Mouse (Mus musculus) hindbrain, embryonic 13.5 days (tissue): ENCODE measurements around the gene Fntb. TPM values are rescaled to one million over a fixed set of nuclear protein-coding genes. Genes with fewer than 3 reads are reported as not detected.

Experiments used
- ATAC-seq: fragments of 200-750 bp; cut with Nextera tagmentation; 2 replicates; pipeline ENCODE4 v1.8.0; 2017; ENCODE audit warnings: moderate TSS enrichment; ENCODE audit not compliant: low FRiP score
- H3K27ac ChIP-seq: fragments of 300-500 bp; sonication (generic); 2 replicates; pipeline ENCODE4 v1.5.1; 2015; ENCODE audit warnings: inconsistent platforms, mild to moderate bottlenecking, moderate library complexity
- H3K27me3 ChIP-seq: fragments of 300-500 bp; sonication (generic); 2 replicates; pipeline ENCODE4 v1.6.1; 2015; ENCODE audit warnings: mild to moderate bottlenecking, inconsistent platforms
- H3K36me3 ChIP-seq: fragments of 300-500 bp; sonication (generic); 2 replicates; pipeline ENCODE4 v1.6.1; 2015; ENCODE audit warnings: mild to moderate bottlenecking, inconsistent platforms
- H3K4me1 ChIP-seq: fragments of 300-500 bp; sonication (generic); replicated peaks from 2 replicates; pipeline ENCODE4 v1.6.1; 2015; ENCODE audit warnings: inconsistent platforms
- H3K4me2 ChIP-seq: fragments of 300-500 bp; sonication (generic); 2 replicates; pipeline ENCODE4 v1.6.1; 2015; ENCODE audit warnings: inconsistent platforms, mild to moderate bottlenecking, moderate library complexity
- H3K4me3 ChIP-seq: fragments of 300-500 bp; sonication (generic); 2 replicates; pipeline ENCODE4 v1.5.1; 2015; ENCODE audit warnings: mild to moderate bottlenecking, inconsistent platforms
- H3K9ac ChIP-seq: fragments of 300-500 bp; sonication (generic); 2 replicates; pipeline ENCODE4 v1.6.1; 2015; ENCODE audit warnings: mild to moderate bottlenecking, inconsistent platforms
- H3K9me3 ChIP-seq: fragments of 300-500 bp; sonication (generic); 2 replicates; pipeline ENCODE4 v1.6.1; 2016; ENCODE audit warnings: inconsistent platforms
- WGBS: fragments of 180-500 bp; shearing (Covaris S2); methylation state at CpG from one replicate; pipeline ENCODE4 v1.1.7; 2015; 5-methylcytosine and 5-hydroxymethylcytosine counted together
- polyA plus RNA-seq: library from polyadenylated mRNA; unstranded; fragments of >200 nt; fragmentation: Nextera tagmentation; extraction: Ambion mirVana; gene quantifications from 2 replicates; pipeline ENCODE4 v1.2.1, GENCODE M21; 2015

Gene Fntb
- polyA plus RNA-seq, 1 experiment from 2014 or later = 33.3 TPM

DNA sequence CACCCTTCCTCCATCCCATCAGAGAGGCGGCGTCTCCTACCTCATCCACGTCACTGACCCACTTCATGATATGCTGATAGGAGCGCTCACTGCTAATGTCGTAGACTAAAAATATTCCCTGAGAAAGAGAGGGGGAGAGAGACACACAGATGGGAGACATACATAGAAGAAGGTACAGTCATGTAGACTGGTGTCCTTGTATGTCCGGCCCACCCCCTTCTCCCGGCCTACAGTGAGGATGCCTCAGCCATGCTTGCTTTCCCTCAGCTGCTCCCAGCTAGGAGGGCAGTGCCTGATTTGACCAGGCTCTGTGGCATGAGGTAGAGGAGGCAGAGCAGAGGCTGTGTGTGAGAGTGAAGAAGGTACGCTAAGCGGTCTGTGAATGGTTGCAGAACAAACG lies 37.6 kb downstream of the Fntb start:
- no peaks in the 10 kb centered on the region for H3K9me3 ChIP-seq
- no peak overlapping the region for H3K4me2 ChIP-seq
- WGBS = 91% methylated on average over 10 of the region's 10 CpGs
- H3K9ac ChIP-seq = no peak overlapping the region
- H3K4me3 ChIP-seq = no peak overlapping the region
- no peak for ATAC-seq
- H3K4me1 ChIP-seq = no peaks in the 10 kb centered on the region
- H3K27me3 ChIP-seq = no peaks in the 10 kb centered on the region
- no peak overlapping the region for H3K27ac ChIP-seq
- peaks cover 21% of the 10 kb centered on the region for H3K36me3 ChIP-seq

DNA sequence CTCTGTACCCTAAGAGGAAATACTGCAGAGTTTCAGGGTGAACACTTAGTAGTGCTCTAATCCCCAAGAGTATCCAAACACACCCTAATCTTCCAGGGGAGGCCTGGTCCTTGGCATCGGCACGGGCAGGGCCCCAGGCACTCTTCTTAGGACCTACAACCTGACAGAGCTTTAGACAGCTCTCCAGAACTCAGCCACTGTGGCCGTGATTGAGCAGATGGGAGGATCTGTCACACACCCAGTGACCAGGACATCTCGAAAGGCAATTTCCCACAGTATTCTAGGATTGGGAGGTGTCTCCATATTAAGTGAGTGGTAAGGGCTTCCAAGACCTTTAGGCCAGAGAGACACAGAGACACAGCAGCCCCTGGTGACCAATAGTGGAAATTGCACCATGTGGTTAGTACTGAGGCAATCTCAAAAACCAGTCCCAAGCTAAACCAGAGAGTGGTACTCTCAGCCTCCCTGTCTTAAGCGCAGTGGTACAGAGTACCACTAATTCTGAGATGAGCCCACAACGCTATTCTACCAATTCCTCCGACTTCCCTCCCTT lies 38.4 kb downstream of the Fntb start:
- H3K4me1 ChIP-seq = no peaks in the 10 kb centered on the region
- H3K4me2 ChIP-seq = no peak overlapping the region
- H3K9ac ChIP-seq = no peak overlapping the region
- H3K36me3 ChIP-seq = peaks cover 21% of the 10 kb centered on the region
- no peak overlapping the region for H3K4me3 ChIP-seq
- ATAC-seq = 0 out of 2 replicates have a peak, but pooled peaks have one; percentile 36
- H3K27me3 ChIP-seq = no peaks in the 10 kb centered on the region
- WGBS = 64% methylated on average over 7 of the region's 7 CpGs
- H3K9me3 ChIP-seq = no peaks in the 10 kb centered on the region
- no peak overlapping the region for H3K27ac ChIP-seq

DNA sequence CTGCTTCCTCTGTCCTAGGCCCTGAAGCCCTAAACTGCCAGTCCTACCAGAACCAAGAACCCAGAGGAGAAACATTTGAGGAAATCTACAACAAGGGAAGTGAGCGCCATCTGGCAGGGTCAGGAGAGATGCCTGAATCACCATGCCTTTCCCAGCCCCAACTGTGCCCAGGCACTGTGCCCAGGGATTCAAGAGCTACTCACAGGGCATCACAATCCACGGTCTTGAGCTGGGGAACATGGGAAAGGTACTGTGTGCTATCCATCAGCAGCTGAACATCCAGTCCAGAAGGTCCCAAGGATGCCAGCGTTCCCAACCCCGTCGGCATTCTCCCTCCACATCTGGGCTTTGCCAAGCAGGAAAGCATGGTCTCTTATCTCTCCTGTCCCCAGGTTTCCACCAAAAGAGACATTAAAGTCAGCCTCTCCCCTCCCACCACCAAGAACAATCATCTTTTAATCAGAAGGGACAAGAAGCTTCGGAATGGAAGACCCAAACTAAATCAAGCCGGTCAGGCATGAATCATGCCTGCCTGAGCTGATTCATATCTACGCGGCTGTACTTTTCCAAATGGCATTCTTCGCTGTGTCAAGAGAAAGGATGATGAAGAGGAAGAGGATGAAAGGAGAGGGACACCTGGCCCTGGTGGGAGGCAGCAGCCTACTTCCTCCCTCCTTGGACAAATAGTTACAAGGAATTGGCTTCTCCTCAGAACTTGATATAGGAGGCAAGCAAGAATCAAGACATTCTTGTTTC lies 39.8 kb downstream of the Fntb start:
- no peak for ATAC-seq
- Histone ChIP-seq H3K36me3 (peaks cover 15% of the 10 kb centered on the region), H3K9ac (no peak overlapping the region), H3K27ac (no peak overlapping the region), H3K27me3 (no peaks in the 10 kb centered on the region), H3K4me2 (no peak overlapping the region), H3K4me1 (no peaks in the 10 kb centered on the region), H3K9me3 (no peaks in the 10 kb centered on the region), H3K4me3 (no peak overlapping the region)
- 89% methylated on average over 10 of the region's 10 CpGs for WGBS

DNA sequence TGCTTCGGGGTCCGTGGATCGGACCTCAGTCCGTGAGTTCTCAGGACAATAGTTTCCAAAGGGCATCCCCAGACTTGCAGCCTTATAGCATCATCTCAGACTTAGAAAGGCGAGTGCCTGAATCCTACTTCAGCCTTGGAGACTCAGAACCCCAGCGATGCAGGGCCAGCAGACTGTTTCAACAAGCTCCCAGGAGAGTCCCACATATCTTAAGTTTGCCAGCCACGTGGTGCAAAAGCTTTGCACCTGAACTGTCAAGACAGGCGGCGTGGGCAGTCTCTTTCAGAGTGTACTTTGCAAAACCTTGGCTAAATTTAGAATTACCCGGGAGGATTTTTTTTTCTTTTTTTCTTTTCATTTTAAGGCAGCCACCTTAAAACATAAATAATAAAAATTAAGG lies 42.4 kb downstream of the Fntb start:
- Histone ChIP-seq H3K36me3 (peaks cover 23% of the 10 kb centered on the region), H3K4me2 (no peak overlapping the region), H3K4me3 (no peak overlapping the region), H3K27me3 (no peaks in the 10 kb centered on the region), H3K4me1 (no peaks in the 10 kb centered on the region), H3K9me3 (no peaks in the 10 kb centered on the region), H3K9ac (no peak overlapping the region), H3K27ac (no peak overlapping the region)
- ATAC-seq = no peak
- WGBS = 87% methylated on average over 10 of the region's 10 CpGs

DNA sequence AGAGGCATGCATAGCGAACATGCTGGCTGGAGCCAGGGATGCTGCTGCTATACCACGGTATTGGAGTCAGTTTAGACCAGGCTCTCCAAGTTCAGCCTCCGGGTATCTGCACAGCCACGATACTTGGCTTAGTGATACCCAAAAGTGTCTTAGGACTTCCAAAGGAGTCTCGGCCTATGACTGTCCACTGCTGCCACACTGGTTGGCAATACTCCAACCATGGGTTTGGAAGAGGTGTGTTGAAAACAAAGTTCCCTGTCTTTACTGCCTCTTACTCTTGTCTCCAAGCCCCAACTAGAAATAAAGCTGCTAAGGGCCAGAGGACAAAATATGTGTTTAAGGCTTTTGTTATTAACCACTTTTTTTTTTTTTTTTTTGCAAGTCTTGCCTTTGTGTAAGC lies 45.1 kb downstream of the Fntb start:
- WGBS = 93% methylated on average over 5 of the region's 5 CpGs
- no peak overlapping the region for H3K4me2 ChIP-seq
- no peak overlapping the region for H3K27ac ChIP-seq
- no peak for ATAC-seq
- no peaks in the 10 kb centered on the region for H3K4me1 ChIP-seq
- H3K27me3 ChIP-seq = no peaks in the 10 kb centered on the region
- H3K9me3 ChIP-seq = no peaks in the 10 kb centered on the region
- H3K9ac ChIP-seq = no peak overlapping the region
- no peak overlapping the region for H3K4me3 ChIP-seq
- peaks cover 18% of the 10 kb centered on the region; the same call in 1 of the 2 replicates for H3K36me3 ChIP-seq

DNA sequence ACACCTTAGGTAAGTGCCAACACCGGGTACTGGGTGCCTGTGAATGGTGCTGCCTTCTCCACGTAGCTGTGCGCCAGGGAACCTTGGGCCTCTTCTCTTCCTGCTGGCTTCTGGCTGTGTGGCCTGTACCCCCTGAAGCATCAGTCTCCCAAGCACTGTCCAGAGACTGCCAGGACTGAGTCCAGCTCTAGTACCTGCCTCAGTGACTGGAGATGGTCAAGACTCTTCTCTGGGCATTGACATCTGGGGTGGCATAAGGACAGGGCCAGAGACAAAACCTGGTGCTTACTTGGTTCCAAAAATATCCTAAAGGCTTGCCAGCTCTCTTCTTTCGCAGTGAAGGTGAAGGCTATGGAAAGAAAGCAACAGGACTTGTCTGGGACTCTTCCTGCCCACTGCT lies 45.6 kb downstream of the Fntb start:
- Histone ChIP-seq H3K27ac (no peak overlapping the region), H3K4me1 (no peaks in the 10 kb centered on the region), H3K9ac (no peak overlapping the region), H3K4me3 (no peak overlapping the region), H3K27me3 (no peaks in the 10 kb centered on the region), H3K9me3 (no peaks in the 10 kb centered on the region), H3K4me2 (no peak overlapping the region), H3K36me3 (peaks cover 18% of the 10 kb centered on the region; the same call in 1 of the 2 replicates)
- 95% methylated on average over 4 of the region's 4 CpGs for WGBS
- no peak for ATAC-seq

DNA sequence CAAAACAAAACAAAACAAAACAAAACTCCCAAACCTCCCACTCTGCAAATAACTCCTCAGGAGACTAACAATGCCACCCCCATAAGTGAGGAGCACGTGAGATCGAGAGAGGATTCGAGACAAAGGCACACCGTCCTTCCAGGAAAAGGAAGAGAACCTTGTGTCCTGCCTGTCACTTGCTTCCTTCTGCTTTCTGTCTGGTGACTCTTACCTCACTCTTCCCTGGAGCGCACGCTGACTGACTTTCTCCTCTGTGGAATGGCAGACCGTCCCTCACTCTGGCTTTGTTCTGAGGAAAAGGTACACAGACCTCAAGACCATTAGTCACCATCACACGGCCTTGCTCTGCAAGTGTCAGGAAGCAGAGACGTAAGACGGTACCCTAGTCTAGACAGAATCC lies 48.2 kb downstream of the Fntb start:
- Histone ChIP-seq H3K27me3 (0 out of 2 replicates have a peak, but pooled peaks cover 2% of the 10 kb centered on the region), H3K4me2 (no peak overlapping the region), H3K4me3 (no peak overlapping the region), H3K36me3 (peaks cover 18% of the 10 kb centered on the region; the same call in 1 of the 2 replicates), H3K4me1 (peaks cover 17% of the 10 kb centered on the region), H3K27ac (no peak overlapping the region), H3K9me3 (no peaks in the 10 kb centered on the region), H3K9ac (no peak overlapping the region)
- no peak for ATAC-seq
- 75% methylated on average over 10 of the region's 10 CpGs for WGBS

DNA sequence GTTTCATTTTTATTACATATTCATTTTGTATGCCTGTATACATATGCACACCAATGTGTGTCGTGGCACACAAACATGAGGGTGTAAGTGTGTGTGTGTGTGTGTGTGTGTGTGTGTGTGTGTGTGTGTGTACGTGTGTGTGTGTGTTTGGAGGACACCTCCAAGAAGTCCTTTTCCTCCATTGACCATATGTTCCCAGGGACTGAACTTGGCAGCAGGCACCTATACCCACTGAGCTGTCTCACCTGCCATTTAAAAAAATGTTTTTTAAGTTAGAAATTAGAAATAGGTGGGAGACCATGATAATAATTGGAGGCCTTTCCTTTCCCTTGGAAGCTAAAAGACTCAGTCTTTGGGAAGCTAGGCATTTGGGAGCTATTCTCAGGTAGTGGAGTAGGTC lies 48.7 kb downstream of the Fntb start:
- no peak for ATAC-seq
- WGBS = 93% methylated on average over 2 of the region's 2 CpGs
- Histone ChIP-seq H3K4me2 (no peak overlapping the region), H3K27me3 (0 out of 2 replicates have a peak, but pooled peaks cover 2% of the 10 kb centered on the region), H3K36me3 (peaks cover 18% of the 10 kb centered on the region; the same call in 1 of the 2 replicates), H3K27ac (no peak overlapping the region), H3K4me3 (no peak overlapping the region), H3K4me1 (peaks cover 23% of the 10 kb centered on the region), H3K9me3 (no peaks in the 10 kb centered on the region), H3K9ac (no peak overlapping the region)

DNA sequence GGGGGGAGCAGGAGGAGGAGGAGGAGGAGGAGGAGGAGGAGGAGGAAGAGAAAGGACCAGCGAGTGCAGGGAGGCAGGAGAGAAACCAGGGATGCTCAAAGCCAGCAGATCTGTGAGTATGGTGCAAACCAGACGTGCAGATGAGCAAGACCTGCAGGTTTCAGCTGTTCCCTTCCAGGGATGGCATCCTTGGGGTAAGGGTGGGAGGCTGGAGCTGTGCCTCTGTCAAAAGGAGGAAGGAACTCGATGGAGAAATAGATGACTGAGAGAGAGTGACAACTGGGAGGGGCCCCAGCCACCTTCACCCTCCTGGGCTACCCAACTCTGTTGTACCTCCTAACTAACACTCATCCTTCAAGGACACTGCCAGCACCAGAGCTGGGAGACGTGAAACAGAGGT lies 51.3 kb downstream of the Fntb start:
- no peak overlapping the region for H3K27ac ChIP-seq
- H3K36me3 ChIP-seq = peaks cover 7% of the 10 kb centered on the region; the same call in 1 of the 2 replicates
- peaks cover 17% of the 10 kb centered on the region for H3K27me3 ChIP-seq
- H3K9me3 ChIP-seq = no peaks in the 10 kb centered on the region
- peaks cover 47% of the 10 kb centered on the region for H3K4me1 ChIP-seq
- no peak overlapping the region for H3K9ac ChIP-seq
- H3K4me3 ChIP-seq = no peak overlapping the region
- WGBS = 61% methylated on average over 4 of the region's 4 CpGs
- no peak for ATAC-seq
- H3K4me2 ChIP-seq = no peak overlapping the region

DNA sequence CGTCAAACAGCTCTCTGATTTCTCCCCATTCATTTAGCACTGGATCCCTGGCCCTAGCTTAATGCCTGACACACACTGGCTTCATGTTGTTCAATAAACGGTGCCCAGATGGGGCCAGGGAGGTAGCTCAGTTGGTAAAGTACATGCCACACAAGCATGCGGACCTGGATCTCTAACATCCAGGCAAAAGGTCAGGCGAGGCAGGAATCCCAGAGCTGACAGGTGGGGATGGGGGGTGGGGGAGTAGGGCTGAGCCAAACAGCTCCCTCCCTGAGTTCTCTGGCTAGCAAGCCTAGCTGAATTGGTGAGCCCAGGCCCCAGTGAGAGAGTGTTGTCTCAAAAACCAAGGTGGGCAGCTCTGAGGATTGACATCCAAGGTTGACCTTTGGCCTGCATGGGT lies 51.8 kb downstream of the Fntb start:
- Histone ChIP-seq H3K27ac (no peak overlapping the region), H3K36me3 (peaks cover 7% of the 10 kb centered on the region; the same call in 1 of the 2 replicates), H3K27me3 (peaks cover 17% of the 10 kb centered on the region), H3K4me2 (no peak overlapping the region), H3K9ac (no peak overlapping the region), H3K4me3 (no peak overlapping the region), H3K4me1 (peaks cover 49% of the 10 kb centered on the region), H3K9me3 (no peaks in the 10 kb centered on the region)
- ATAC-seq = no peak
- 64% methylated on average over 4 of the region's 4 CpGs for WGBS

DNA sequence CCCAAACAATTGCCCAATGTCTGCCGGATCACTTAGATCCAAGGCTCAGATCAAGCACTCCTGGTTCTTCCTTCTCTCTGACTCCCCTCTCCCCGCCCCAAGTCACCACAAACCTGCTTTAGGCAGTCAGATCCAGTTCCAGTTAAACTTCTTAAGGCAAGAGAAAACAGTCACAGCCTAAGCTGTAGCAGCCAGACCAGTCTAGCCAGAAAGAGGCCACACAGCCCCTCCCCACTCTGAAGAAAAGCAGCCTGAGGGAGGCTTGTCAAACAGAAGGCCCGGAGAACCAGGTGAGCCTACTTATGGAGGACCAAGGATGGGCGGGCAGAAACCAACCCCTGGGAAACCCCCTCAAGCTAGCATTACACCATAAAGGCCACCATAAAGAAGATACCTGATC lies 52.7 kb downstream of the Fntb start:
- Histone ChIP-seq H3K4me1 (peaks cover 52% of the 10 kb centered on the region), H3K9ac (no peak overlapping the region; the same call in 1 of the 2 replicates), H3K4me3 (no peak overlapping the region), H3K36me3 (no peaks in the 10 kb centered on the region), H3K27me3 (peaks cover 18% of the 10 kb centered on the region), H3K9me3 (no peaks in the 10 kb centered on the region), H3K27ac (no peak overlapping the region), H3K4me2 (no peak overlapping the region)
- 68% methylated on average over 4 of the region's 4 CpGs for WGBS
- no peak for ATAC-seq

DNA sequence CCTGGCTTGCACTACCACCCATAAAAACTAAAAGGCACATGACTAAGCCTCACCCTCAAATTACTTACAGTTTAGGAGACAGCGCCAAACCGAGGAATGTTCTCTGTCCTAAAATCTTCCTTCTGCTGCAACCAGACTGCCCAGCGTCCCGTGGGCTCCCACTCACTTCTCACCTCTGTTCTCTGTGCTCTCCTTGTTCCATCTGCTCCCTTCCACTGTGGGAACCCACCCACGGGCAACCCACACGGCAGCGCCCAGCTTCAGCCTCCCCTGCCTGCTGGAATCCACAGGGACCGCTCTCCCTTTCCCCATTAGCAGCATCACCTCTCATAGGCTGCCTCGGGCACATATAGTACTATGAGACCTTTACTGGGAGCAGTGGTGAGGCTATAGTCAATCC lies 53.5 kb downstream of the Fntb start:
- Histone ChIP-seq H3K9me3 (no peaks in the 10 kb centered on the region), H3K4me1 (peaks cover 52% of the 10 kb centered on the region), H3K27me3 (peaks cover 24% of the 10 kb centered on the region), H3K4me3 (no peak overlapping the region), H3K36me3 (no peaks in the 10 kb centered on the region), H3K4me2 (no peak overlapping the region), H3K27ac (no peak overlapping the region), H3K9ac (no peak overlapping the region)
- no peak for ATAC-seq
- 84% methylated on average over 9 of the region's 9 CpGs for WGBS

DNA sequence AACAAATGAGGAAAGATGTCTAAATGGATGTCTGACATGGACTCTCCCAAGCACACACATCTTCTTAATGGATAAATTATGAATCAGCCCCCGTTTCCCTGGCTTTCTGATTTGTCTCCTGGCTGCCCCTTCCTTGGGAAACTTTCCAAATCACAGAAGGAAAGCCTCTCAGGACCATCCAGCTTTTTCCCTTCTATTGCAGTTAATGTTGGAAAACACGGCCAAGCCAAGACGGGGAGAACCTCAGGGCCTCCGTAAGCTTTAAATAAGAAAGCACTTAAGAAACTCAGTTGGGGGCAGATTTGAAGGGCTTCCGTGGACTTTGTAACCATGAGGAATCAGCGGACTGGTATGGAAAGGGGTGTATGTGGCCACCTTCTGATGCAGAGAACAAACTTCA lies 54.4 kb downstream of the Fntb start:
- Histone ChIP-seq H3K27ac (no peak overlapping the region), H3K4me2 (peak overlapping the region; percentile 72; the same call in 1 of the 2 replicates), H3K9ac (no peak overlapping the region), H3K9me3 (no peaks in the 10 kb centered on the region), H3K4me3 (no peak overlapping the region), H3K36me3 (no peaks in the 10 kb centered on the region), H3K4me1 (peaks cover 52% of the 10 kb centered on the region), H3K27me3 (peaks cover 24% of the 10 kb centered on the region)
- no peak for ATAC-seq
- WGBS = 67% methylated on average over 6 of the region's 6 CpGs
